Mouse (Mus musculus) macrophage (primary cell): ENCODE measurements around the gene Trim41. TPM values are rescaled to one million over a fixed set of nuclear protein-coding genes. Genes with fewer than 3 reads are reported as not detected.

Source experiments
- H3K27ac ChIP-seq: fragments of 350-480 bp; formaldehyde crosslinking; 2 replicates; pipeline ENCODE4 v1.9.0; 2021
- H3K36me3 ChIP-seq: fragments of 350-480 bp; formaldehyde crosslinking; 2 replicates; pipeline ENCODE4 v1.9.0; 2021; ENCODE audit errors: inconsistent target
- H3K4me3 ChIP-seq: fragments of 350-480 bp; formaldehyde crosslinking; 2 replicates; pipeline ENCODE4 v1.9.0; 2021; ENCODE audit errors: inconsistent target
- H3K79me2 ChIP-seq: fragments of 350-480 bp; formaldehyde crosslinking; 2 replicates; pipeline ENCODE4 v1.9.0; 2021; ENCODE audit errors: inconsistent target
- WGBS: methylation state at CpG from one replicate; pipeline ENCODE4 v1.1.7; 2026; ENCODE audit warnings: inconsistent platforms; ENCODE audit not compliant: missing documents; 5-methylcytosine and 5-hydroxymethylcytosine counted together
- polyA plus RNA-seq: library from polyadenylated mRNA; stranded (reverse); fragments of 250-400 nt; gene quantifications from 3 replicates; pipeline ENCODE4 v1.2.4, GENCODE M21; 2018; ENCODE audit warnings: inconsistent platforms

Trim41 gene
- polyA plus RNA-seq, 1 experiment from 2014 or later = 47.2 TPM

DNA sequence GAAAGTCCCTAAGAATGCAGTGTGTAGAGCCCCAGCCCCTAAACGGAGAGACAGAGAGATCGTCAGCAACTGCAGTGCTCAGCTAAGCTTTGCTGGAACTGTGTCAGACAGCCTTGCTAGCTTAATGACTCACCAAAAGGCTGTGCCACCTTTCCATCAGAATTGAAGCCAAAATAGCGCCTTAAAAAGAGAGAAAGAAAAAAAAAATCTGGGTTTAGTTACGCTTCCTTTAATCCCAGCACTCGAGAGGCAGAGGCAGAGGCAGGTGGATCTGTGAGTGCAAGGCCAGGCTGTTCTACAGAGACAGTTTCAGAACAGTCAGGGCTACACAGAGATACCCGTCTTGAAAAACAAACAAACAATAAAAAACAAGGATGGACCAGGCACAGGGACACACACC lies 27.2 kb upstream of the Trim41 start:
- H3K4me3 ChIP-seq = no peak overlapping the region
- H3K79me2 ChIP-seq = no peaks in the 10 kb centered on the region
- no peak overlapping the region for H3K27ac ChIP-seq
- WGBS = 91% methylated on average over 5 of the region's 6 CpGs
- H3K36me3 ChIP-seq = no peaks in the 10 kb centered on the region

DNA sequence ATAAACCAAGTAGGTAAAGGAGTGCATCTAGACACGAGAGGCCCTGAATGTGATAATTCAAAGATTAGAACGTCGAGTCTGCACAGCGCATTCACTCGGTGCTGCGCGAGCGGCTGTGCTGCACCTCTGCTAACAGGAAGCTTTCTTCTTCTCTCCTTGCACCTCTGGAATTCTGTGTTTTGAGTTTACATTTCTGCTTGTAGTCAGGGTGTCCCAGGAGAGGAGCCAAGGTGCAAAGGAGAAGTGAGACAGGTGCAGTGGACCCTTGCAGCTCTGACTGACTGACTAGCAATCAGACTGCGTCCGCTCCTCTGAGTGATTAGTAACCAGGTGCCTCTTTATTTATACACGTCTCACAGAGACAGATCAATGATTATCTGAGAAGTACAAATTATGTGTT lies 26.0 kb upstream of the Trim41 start:
- Histone ChIP-seq H3K36me3 (no peaks in the 10 kb centered on the region), H3K27ac (no peak overlapping the region), H3K79me2 (no peaks in the 10 kb centered on the region), H3K4me3 (no peak overlapping the region)
- 94% methylated on average over 11 of the region's 11 CpGs for whole genome bisulfite sequencing

DNA sequence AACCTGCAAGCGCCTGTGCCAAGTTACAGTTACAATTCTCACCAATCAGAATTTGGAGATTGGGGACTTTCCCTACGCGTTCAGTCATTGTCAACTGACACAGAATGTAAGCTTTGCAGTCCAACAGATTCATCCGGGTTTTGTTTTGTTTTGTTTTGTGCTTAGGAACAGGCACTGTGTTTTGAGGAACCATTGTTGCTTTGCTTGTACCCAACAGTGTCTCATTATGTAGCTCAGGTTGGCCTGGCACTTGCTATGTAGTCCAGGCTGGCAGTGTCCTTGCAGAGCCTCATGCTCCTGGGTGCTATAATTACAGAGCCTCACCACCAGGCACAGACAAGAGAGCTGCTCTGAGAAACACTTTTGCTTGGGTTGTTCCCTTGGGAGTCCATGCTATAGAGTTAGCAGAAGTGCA lies 25.2 kb upstream of the Trim41 start:
- Histone ChIP-seq H3K36me3 (no peaks in the 10 kb centered on the region), H3K4me3 (no peak overlapping the region), H3K79me2 (no peaks in the 10 kb centered on the region), H3K27ac (no peak overlapping the region)
- 85% methylated on average over 4 of the region's 4 CpGs for WGBS

DNA sequence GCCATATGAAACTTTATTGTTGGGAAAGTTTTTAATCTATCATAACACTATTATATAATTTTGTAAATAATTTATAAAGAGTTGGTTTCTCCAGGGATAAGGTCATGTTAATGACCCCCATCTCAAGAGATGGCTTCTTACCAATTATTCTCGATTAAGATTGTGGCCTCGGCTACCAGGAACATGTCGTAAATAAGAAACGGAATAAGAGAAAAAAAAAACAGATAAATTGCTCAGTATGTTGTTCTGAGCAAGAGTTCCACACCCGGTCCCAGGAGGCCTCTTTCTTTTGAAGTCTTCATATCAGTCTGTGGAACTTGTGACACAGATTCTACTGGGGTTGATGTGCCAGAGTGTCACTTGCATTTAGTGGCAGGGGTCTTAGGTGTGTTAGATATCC lies 24.1 kb upstream of the Trim41 start:
- H3K79me2 ChIP-seq = no peaks in the 10 kb centered on the region
- H3K36me3 ChIP-seq = no peaks in the 10 kb centered on the region
- H3K27ac ChIP-seq = no peak overlapping the region
- no peak overlapping the region for H3K4me3 ChIP-seq
- 98% methylated on average over 5 of the region's 5 CpGs for WGBS

DNA sequence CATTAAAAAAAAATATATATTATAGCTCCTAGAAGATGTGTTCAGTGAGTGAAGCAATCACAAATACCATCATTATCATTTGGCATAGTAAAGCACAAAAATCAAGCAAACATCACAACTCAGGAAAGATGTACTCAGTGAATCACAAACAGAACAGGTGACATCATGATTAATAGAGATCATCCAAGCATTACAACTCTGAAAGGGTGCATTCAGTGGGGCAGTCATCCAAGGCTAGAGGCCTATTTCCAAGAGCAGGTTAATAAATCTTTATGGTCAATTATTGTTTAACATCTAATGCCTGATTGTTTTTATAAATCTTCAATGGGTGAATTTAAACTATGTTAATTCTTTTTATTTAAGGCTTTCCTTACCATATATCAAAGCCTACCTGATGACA lies 23.7 kb upstream of the Trim41 start:
- no peak overlapping the region for H3K4me3 ChIP-seq
- no peak overlapping the region for H3K27ac ChIP-seq
- no peaks in the 10 kb centered on the region for H3K36me3 ChIP-seq
- H3K79me2 ChIP-seq = no peaks in the 10 kb centered on the region

DNA sequence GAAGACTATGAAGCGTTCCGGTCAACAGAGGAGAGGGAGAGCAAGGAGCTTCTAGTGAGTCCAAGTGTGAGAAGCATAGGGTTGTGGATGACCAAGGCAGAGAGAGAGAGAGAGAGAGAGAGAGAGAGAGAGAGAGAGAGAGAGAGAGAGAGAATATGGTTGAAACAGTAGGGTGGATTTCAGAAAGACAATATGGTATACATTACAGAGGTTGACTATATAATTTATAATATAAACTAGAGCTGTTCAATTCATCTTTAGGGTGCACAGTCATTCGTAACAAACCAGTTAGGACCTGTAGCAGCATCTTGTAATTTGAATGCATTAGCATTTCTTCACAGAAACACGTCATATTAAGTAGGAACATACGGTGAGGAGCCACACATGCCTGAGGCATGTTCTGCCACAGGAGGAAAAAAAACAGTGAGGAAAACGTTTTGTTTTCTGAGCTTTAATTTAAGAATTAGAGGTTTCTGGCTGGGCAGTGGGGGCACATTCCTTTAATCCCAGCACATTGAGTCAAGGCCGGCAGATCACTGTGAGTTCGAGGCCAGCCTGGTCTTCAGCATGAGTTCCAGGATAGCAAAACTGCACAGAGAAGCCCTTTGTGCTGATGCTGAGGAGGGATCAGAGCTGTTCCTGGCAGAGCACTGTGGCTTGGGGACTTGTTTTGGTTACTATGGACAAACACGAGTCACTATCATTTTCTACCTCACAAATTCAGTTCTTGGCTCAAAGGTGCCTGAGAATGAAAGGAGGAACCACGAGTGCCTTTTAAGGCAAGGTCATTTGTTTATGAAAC lies 21.9 kb upstream of the Trim41 start:
- Histone ChIP-seq H3K79me2 (no peaks in the 10 kb centered on the region), H3K4me3 (no peak overlapping the region), H3K27ac (no peak overlapping the region), H3K36me3 (no peaks in the 10 kb centered on the region)
- whole genome bisulfite sequencing = 87% methylated on average over 10 of the region's 10 CpGs

DNA sequence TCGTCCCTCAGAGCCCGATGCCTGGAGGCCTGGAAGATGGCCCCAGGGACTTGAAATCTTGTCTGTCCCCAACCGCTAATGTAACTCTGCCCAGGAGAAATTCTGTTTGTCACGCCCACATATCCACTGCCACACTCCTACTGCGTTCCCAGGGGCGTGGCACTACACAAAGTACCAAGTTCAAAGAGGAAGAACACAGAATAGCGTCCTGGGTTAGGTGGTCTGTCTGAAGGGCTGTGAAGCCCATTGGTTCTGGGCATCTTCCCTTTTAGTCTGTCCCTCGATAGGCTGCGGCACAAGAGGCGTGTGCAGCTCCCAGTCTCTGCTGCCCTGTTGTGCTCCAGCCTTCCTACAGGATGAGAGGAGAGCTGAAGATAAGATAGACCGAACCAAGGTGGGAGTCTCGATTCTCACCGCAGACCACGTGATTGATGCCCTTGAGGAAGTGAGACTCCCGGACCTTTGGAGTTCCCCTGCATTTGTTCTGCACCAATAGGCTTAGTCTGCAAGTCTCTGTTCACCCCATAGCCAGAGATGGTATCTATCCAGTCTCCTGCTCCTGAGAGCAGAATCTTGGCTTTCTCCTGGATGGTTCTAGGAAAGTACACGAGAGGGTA lies 21.1 kb upstream of the Trim41 start:
- H3K79me2 ChIP-seq = no peaks in the 10 kb centered on the region
- WGBS = under 1% methylated on average over 16 of the region's 16 CpGs
- no peaks in the 10 kb centered on the region for H3K36me3 ChIP-seq
- 0 out of 2 replicates have a peak overlapping the region, but pooled peaks have one; percentile 8 for H3K27ac ChIP-seq
- peak overlapping the region; percentile 51 for H3K4me3 ChIP-seq

DNA sequence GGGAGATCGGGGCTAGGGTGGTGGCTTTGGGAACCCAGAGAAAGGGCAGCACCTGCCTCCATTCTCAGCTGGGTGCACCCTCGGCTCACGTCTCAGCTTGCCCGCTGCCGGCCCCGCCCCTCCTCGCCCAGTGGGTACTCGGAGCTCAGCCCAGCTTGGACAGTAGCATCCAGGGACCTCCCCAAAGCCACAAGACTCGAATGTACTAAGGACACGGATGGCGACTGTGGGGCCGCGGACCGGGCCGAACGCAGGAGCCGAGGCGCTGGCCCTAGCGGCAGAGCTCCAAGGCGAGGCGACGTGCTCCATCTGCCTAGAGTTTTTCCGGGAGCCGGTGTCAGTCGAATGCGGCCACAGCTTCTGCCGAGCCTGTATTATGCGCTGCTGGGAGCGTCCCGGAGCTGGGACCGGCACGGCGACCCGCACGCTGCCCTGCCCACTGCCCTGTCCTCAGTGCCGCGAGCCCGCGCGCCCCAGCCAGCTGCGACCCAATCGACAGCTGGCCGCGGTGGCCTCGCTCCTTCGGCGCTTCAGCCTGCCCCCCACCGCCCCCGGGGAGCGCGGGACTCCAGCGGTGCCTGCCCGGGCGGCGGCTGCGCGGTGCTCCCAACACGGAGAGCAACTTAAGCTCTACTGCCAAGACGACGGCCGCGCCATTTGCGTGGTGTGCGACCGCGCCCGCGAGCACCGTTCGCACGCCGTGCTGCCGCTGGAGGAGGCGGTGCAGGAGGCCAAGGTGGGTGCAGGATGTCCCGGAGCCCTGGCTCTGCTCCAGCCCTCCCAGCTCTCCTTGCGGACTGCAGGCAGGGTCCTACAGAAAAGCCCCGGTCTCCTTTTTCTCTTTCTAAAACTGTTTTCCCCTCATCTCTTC lies 20.4 kb upstream of the Trim41 start:
- no peaks in the 10 kb centered on the region for H3K36me3 ChIP-seq
- H3K79me2 ChIP-seq = no peaks in the 10 kb centered on the region
- H3K4me3 ChIP-seq = peak overlapping the region; percentile 51
- 1% methylated on average over 75 of the region's 77 CpGs for WGBS
- 0 out of 2 replicates have a peak overlapping the region, but pooled peaks have one; percentile 8 for H3K27ac ChIP-seq

DNA sequence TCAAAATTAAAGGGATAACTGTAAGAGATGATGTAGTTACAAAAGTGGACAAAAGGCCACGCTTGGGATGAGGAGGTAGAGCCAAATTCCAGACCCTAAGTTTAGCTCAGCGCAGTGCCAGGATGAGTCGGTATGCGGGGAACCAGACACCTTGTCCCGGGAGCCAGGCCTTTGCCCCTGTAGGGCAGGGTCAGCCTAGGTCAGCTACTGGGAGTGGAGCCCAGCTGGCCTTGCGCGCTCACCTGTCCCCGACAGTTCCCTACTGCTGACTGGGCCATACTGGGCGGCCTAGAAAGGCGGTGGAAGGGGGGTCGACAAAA lies 19.8 kb upstream of the Trim41 start:
- Histone ChIP-seq H3K4me3 (peak overlapping the region; percentile 5; the same call in 1 of the 2 replicates), H3K27ac (no peak overlapping the region), H3K79me2 (no peaks in the 10 kb centered on the region), H3K36me3 (no peaks in the 10 kb centered on the region)
- WGBS = 68% methylated on average over 11 of the region's 11 CpGs

DNA sequence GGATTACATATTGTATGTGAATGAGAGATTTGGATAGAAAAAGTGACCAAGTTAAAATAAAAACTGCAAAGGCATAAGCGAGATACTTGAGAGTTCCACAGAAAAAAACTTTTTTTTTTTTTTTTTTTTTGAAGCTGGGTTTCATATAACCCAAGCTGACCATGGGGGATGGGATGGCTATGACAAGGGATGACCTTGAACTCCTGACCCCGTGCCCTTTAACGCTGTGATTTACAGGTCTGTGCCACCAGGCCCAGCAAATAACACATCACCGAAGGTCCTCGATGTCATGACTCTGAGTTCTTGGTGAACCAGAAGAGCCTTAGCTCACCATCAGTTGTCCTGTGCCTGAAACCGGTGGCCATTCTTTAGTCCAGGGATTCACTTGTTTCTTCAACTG lies 18.8 kb upstream of the Trim41 start:
- Histone ChIP-seq H3K27ac (no peak overlapping the region), H3K79me2 (no peaks in the 10 kb centered on the region), H3K36me3 (no peaks in the 10 kb centered on the region), H3K4me3 (no peak overlapping the region)
- WGBS = 84% methylated on average over 6 of the region's 6 CpGs

DNA sequence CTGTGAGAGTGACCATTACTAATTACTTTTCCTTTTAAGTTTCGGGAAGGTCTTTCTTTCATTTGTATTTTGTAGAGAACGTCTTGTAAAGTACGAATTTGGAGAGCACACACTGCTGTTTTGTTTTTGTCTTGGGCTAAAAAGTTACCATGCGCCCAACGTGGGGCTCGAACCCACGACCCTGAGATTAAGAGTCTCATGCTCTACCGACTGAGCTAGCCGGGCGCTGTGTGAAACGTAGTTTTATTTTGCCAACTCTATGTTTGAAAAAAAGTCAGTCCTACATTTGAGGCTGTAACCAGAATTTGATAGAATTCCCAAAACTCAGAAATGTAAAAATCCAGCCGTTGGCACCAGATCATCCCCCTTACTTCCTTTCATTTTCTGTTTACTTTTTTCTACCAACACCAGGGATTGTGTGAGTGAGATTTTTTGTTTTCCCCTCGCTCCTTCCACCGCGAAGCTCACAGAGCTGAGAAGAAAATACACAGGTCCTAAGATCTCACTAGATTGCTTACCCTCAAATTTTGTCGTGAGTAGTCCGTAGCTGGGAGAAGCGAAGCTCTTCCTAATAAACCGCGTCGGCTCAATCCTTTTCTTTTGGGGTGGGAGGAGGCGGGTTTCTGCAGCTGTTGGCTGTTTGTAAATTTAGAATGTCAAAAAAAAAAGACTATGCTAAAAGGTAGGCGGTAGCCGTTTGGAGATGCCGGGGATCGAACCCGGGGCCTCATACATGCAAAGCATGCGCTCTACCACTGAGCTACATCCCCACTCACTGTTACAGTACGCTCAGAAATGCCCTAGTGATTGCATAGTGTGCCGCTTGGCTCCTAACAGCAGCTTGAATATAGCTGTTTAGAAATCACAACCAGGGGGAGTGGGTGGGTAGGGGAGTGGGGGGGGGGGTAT lies 16.8 kb upstream of the Trim41 start:
- H3K36me3 ChIP-seq = no peaks in the 10 kb centered on the region
- peak overlapping the region; percentile 78 for H3K4me3 ChIP-seq
- WGBS = 0% methylated on average over 30 of the region's 30 CpGs
- no peaks in the 10 kb centered on the region for H3K79me2 ChIP-seq
- peak overlapping the region; percentile 54 for H3K27ac ChIP-seq

DNA sequence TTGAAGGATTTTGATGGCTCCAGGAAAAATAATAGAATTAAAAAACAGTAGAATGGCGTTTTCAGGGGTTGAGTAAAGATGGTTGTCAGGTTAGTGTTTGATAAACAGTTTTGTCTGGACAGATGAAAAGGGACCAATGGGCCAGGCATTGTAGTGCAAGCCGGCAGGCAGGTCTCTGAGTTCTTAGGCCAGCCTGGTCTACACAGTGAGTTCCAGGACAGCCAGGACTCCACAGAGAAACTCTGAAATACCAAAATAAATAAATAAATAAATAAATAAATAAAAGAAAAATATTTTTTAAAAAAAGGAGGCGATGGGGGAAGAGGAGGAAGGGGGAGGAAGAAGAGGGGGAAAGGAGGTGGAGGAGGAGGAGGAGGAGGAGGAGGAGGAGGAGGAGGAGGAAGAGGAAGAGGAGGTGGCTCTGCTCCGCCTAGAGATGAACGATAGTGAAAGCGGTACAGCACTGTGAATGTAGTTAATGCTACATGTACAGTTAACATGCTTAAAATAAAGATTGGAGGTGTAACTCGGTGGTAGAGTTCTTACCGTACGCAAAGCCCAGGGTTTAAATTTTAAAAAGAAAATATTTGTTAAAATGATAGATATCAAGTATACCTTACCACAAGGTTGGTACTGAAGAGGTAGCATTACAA lies 16.1 kb upstream of the Trim41 start:
- Histone ChIP-seq H3K27ac (no peak overlapping the region), H3K79me2 (no peaks in the 10 kb centered on the region), H3K4me3 (peak overlapping the region; percentile 78), H3K36me3 (no peaks in the 10 kb centered on the region)
- WGBS = 10% methylated on average over 8 of the region's 9 CpGs

DNA sequence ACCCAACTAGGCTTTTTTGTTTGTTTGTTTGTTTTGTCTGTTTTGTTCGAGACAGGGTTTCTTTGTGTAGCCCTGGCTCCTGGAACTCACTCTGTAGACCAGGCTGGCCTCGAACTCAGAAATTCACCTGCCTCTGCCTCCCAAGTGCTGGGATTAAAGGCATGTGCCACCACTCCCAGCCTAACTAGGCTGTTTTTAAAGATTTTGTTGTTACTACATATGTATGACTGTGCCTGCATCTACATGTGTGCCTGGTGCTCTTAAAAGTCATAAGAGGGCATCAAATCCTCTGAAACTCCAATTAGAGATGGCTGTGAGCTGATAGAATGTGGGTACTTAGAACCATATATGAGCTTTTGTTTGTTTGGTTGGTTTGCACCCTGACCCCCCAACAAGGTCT lies 14.1 kb upstream of the Trim41 start:
- Histone ChIP-seq H3K36me3 (no peaks in the 10 kb centered on the region), H3K27ac (no peak overlapping the region), H3K79me2 (no peaks in the 10 kb centered on the region), H3K4me3 (no peak overlapping the region)
- WGBS = 92% methylated on average over 2 of the region's 2 CpGs

DNA sequence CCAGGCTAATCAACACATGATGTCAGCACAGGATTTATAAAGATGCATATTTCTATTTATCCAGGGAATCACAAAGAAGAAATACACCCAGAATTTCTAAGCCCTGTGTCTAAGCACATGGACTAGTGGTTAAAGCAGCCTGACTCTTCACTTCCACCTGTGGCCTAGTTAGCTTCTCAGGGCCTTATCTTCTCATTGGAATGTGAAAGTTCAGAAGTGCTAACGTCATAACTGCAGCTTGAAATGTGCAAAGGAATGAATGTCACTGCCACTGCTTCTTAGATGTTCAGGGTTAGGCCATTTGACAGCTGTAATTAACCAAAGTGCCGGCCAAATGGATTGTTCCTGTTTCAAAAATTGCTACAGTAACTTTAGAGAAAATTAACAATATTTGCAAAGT lies 13.1 kb upstream of the Trim41 start:
- Histone ChIP-seq H3K27ac (no peak overlapping the region), H3K4me3 (no peak overlapping the region), H3K36me3 (no peaks in the 10 kb centered on the region), H3K79me2 (no peaks in the 10 kb centered on the region)
- WGBS = 86% methylated on average over 2 of the region's 2 CpGs
